Mouse (Mus musculus) lung, adult 2 months (tissue): ENCODE data around the gene Cnst.

Experiments used
- CTCF ChIP-seq: fragments of 200-500 bp; IDR thresholded peaks from 2 replicates; pipeline ENCODE4 v1.5.1; 2011; ENCODE audit warnings: mild to moderate bottlenecking, low read length, control low read depth; ENCODE audit not compliant: insufficient read depth
- POLR2A ChIP-seq: fragments of 200-500 bp; IDR thresholded peaks from 2 replicates; pipeline ENCODE4 v1.6.1; 2011; ENCODE audit warnings: low read depth, mild to moderate bottlenecking, control low read depth, low read length, borderline replicate concordance; ENCODE audit errors: extremely low read depth

GRCm38 (mm10) chr1:179586430-179587095 lies 40.4 kb downstream of the Cnst start:
- TF ChIP-seq POLR2A: no peak
- TF ChIP-seq CTCF: no peak
